Mouse (Mus musculus): ENCODE measurements at regions not wholly inside any gene's neighbourhood (a gene's known extent, or its start where the extent isn't known, plus 50 kb on each side); places are given as distances from the start of the nearest gene placed in this dataset.

GRCm38 (mm10) chr12:26184701-26185460 is 230.2 kb downstream of the Rnf144a start:
- H3K9me3 ChIP-seq, result no peaks in the 10 kb centered on the region
- no peaks in the 10 kb centered on the region for H3K27me3 ChIP-seq
- no peak overlapping the region for H3K4me2 ChIP-seq (replicated peaks)
- no peaks in the 10 kb centered on the region; the same call in 1 of the 2 replicates for H3K4me1 ChIP-seq
- ATAC-seq (ENCODE audit: low FRiP score, low read depth), result no peak
- no peak overlapping the region for H3K9ac ChIP-seq
- H3K27ac ChIP-seq, result no peak overlapping the region
- H3K36me3 ChIP-seq, result no peaks in the 10 kb centered on the region
- 90% methylated on average over 5 of the region's 5 CpGs for WGBS
- no peak overlapping the region for H3K4me3 ChIP-seq

- Histone ChIP-seq H3K4me3 (no peak overlapping the region), H3K9ac (no peak overlapping the region), H3K27me3 (no peaks in the 10 kb centered on the region), H3K27ac (no peak overlapping the region), H3K9me3 (no peaks in the 10 kb centered on the region), H3K36me3 (no peaks in the 10 kb centered on the region), H3K4me1 (no peaks in the 10 kb centered on the region; the same call in 1 of the 2 replicates), H3K4me2 (replicated peaks) (no peak overlapping the region)
- WGBS, result 94% methylated on average over 2 of the region's 2 CpGs
- ATAC-seq (ENCODE audit: low FRiP score, low read depth), result no peak
Observed at GRCm38 (mm10) chr12:26183021-26183420, 232.0 kb downstream of the Rnf144a start.

- H3K27me3 ChIP-seq, result no peaks in the 10 kb centered on the region
- H3K4me1 ChIP-seq, result peaks cover 4% of the 10 kb centered on the region; the same call in 1 of the 2 replicates
- H3K9ac ChIP-seq, result no peak overlapping the region
- no peak overlapping the region for H3K4me3 ChIP-seq
- no peak overlapping the region for H3K4me2 ChIP-seq (replicated peaks)
- 76% methylated on average over 7 of the region's 7 CpGs for WGBS
- no peak overlapping the region for H3K27ac ChIP-seq
- no peaks in the 10 kb centered on the region for H3K9me3 ChIP-seq
- no peaks in the 10 kb centered on the region for H3K36me3 ChIP-seq
- ATAC-seq (ENCODE audit: low FRiP score, low read depth), result no peak
Observed at GRCm38 (mm10) chr12:26180846-26181245, 234.2 kb downstream of the Rnf144a start.

GRCm38 (mm10) chr12:26176231-26176662 is 238.8 kb downstream of the Rnf144a start:
- Histone ChIP-seq H3K27me3 (no peaks in the 10 kb centered on the region), H3K9ac (no peak overlapping the region), H3K27ac (no peak overlapping the region), H3K36me3 (no peaks in the 10 kb centered on the region), H3K9me3 (no peaks in the 10 kb centered on the region), H3K4me1 (peaks cover 4% of the 10 kb centered on the region; the same call in 1 of the 2 replicates), H3K4me2 (replicated peaks) (peak overlapping the region; percentile 17), H3K4me3 (no peak overlapping the region)
- no peak for ATAC-seq (ENCODE audit: low FRiP score, low read depth)
- WGBS, result 27% methylated on average over 10 of the region's 10 CpGs

GRCm38 (mm10) chr12:26163416-26163815 is 251.6 kb downstream of the Rnf144a start:
- Histone ChIP-seq H3K36me3 (no peaks in the 10 kb centered on the region), H3K27me3 (no peaks in the 10 kb centered on the region), H3K27ac (no peak overlapping the region), H3K9ac (no peak overlapping the region), H3K4me3 (no peak overlapping the region), H3K4me2 (replicated peaks) (no peak overlapping the region), H3K4me1 (no peaks in the 10 kb centered on the region), H3K9me3 (no peaks in the 10 kb centered on the region)
- ATAC-seq (ENCODE audit: low FRiP score, low read depth), result no peak
- WGBS, result 58% methylated on average over 3 of the region's 3 CpGs

GRCm38 (mm10) chr12:26160861-26161615 is 254.0 kb downstream of the Rnf144a start:
- H3K4me2 ChIP-seq (replicated peaks), result no peak overlapping the region
- no peaks in the 10 kb centered on the region for H3K4me1 ChIP-seq
- H3K9ac ChIP-seq, result no peak overlapping the region
- no peak for ATAC-seq (ENCODE audit: low FRiP score, low read depth)
- H3K27ac ChIP-seq, result no peak overlapping the region
- WGBS, result 85% methylated on average over 11 of the region's 11 CpGs
- H3K36me3 ChIP-seq, result no peaks in the 10 kb centered on the region
- H3K9me3 ChIP-seq, result no peaks in the 10 kb centered on the region
- H3K27me3 ChIP-seq, result no peaks in the 10 kb centered on the region
- no peak overlapping the region for H3K4me3 ChIP-seq

- Histone ChIP-seq H3K9me3 (no peaks in the 10 kb centered on the region), H3K9ac (no peak overlapping the region), H3K4me1 (no peaks in the 10 kb centered on the region), H3K4me2 (replicated peaks) (no peak overlapping the region), H3K4me3 (no peak overlapping the region), H3K27me3 (no peaks in the 10 kb centered on the region), H3K36me3 (no peaks in the 10 kb centered on the region), H3K27ac (no peak overlapping the region)
- WGBS, result 68% methylated on average over 8 of the region's 8 CpGs
- ATAC-seq (ENCODE audit: low FRiP score, low read depth), result no peak
Observed at GRCm38 (mm10) chr12:26152992-26153391, 262.1 kb downstream of the Rnf144a start.

- 76% methylated on average over 3 of the region's 3 CpGs for WGBS
- Histone ChIP-seq H3K9me3 (no peaks in the 10 kb centered on the region), H3K4me3 (no peak overlapping the region), H3K4me2 (replicated peaks) (no peak overlapping the region), H3K27ac (no peak overlapping the region), H3K36me3 (no peaks in the 10 kb centered on the region), H3K27me3 (no peaks in the 10 kb centered on the region), H3K9ac (no peak overlapping the region), H3K4me1 (no peaks in the 10 kb centered on the region)
- no peak for ATAC-seq (ENCODE audit: low FRiP score, low read depth)
Observed at GRCm38 (mm10) chr12:26146336-26146735, 268.7 kb downstream of the Rnf144a start.

GRCm38 (mm10) chr12:26145085-26145714 is 269.9 kb downstream of the Rnf144a start:
- 66% methylated on average over 6 of the region's 6 CpGs for WGBS
- no peaks in the 10 kb centered on the region for H3K36me3 ChIP-seq
- H3K27me3 ChIP-seq, result no peaks in the 10 kb centered on the region
- no peak for ATAC-seq (ENCODE audit: low FRiP score, low read depth)
- no peaks in the 10 kb centered on the region for H3K4me1 ChIP-seq
- no peaks in the 10 kb centered on the region for H3K9me3 ChIP-seq
- H3K27ac ChIP-seq, result no peak overlapping the region
- H3K4me3 ChIP-seq, result no peak overlapping the region
- H3K9ac ChIP-seq, result no peak overlapping the region
- no peak overlapping the region for H3K4me2 ChIP-seq (replicated peaks)

GRCm38 (mm10) chr12:26144616-26145015 is 270.4 kb downstream of the Rnf144a start:
- Histone ChIP-seq H3K4me3 (no peak overlapping the region), H3K9me3 (no peaks in the 10 kb centered on the region), H3K9ac (no peak overlapping the region), H3K36me3 (no peaks in the 10 kb centered on the region), H3K27ac (no peak overlapping the region), H3K4me1 (no peaks in the 10 kb centered on the region), H3K27me3 (no peaks in the 10 kb centered on the region), H3K4me2 (replicated peaks) (no peak overlapping the region)
- no peak for ATAC-seq (ENCODE audit: low FRiP score, low read depth)
- 66% methylated on average over 3 of the region's 3 CpGs for WGBS

- Histone ChIP-seq H3K4me3 (no peak overlapping the region), H3K4me2 (replicated peaks) (no peak overlapping the region), H3K27me3 (no peaks in the 10 kb centered on the region), H3K36me3 (no peaks in the 10 kb centered on the region), H3K9ac (no peak overlapping the region), H3K9me3 (no peaks in the 10 kb centered on the region), H3K4me1 (no peaks in the 10 kb centered on the region), H3K27ac (no peak overlapping the region)
- WGBS, result 68% methylated on average over 6 of the region's 6 CpGs
- no peak for ATAC-seq (ENCODE audit: low FRiP score, low read depth)
Observed at GRCm38 (mm10) chr12:26143411-26143810, 271.6 kb downstream of the Rnf144a start.

GRCm38 (mm10) chr12:26130811-26131210 is 284.2 kb downstream of the Rnf144a start:
- Histone ChIP-seq H3K4me3 (no peak overlapping the region), H3K4me1 (no peaks in the 10 kb centered on the region), H3K4me2 (replicated peaks) (no peak overlapping the region), H3K36me3 (no peaks in the 10 kb centered on the region), H3K27me3 (no peaks in the 10 kb centered on the region), H3K27ac (no peak overlapping the region), H3K9ac (no peak overlapping the region), H3K9me3 (no peaks in the 10 kb centered on the region)
- ATAC-seq (ENCODE audit: low FRiP score, low read depth), result no peak
- 82% methylated on average over 8 of the region's 8 CpGs for WGBS
